Mouse (Mus musculus) G1E (cell line): ENCODE results near the gene Bcar3. TPM values are rescaled to one million over a fixed set of nuclear protein-coding genes. Genes with fewer than 3 reads are reported as not detected.

Source experiments
- ATAC-seq: 2 replicates; pipeline ENCODE4 v1.8.0; 2016; ENCODE audit warnings: mild to moderate bottlenecking; ENCODE audit not compliant: insufficient number of reproducible peaks, poor library complexity, low FRiP score, severe bottlenecking; ENCODE audit errors: extremely low read depth
- DNase-seq: peaks from one replicate; pipeline ENCODE4 v3.0.0; 2012; ENCODE audit warnings: low spot score
- H3K27me3 ChIP-seq: 2 replicates; pipeline ENCODE4 v1.6.1; 2012; ENCODE audit warnings: mild to moderate bottlenecking, low read length, inconsistent platforms; ENCODE audit not compliant: insufficient read depth
- H3K36me3 ChIP-seq: replicated peaks from 2 replicates; pipeline ENCODE3; 2012; ENCODE audit warnings: mild to moderate bottlenecking, inconsistent platforms
- H3K4me1 ChIP-seq: 2 replicates; pipeline ENCODE4 v1.6.1; 2012; ENCODE audit warnings: low read depth, low read length, inconsistent platforms, mixed read lengths; ENCODE audit not compliant: insufficient read depth
- H3K4me3 ChIP-seq: 2 replicates; pipeline ENCODE4 v1.5.1; 2012; ENCODE audit warnings: low read depth, mild to moderate bottlenecking, inconsistent platforms, low read length, moderate library complexity, mixed read lengths
- H3K9me3 ChIP-seq: replicated peaks from 2 replicates; pipeline ENCODE4 v1.6.1; 2012; ENCODE audit warnings: inconsistent platforms
- CTCF ChIP-seq: IDR thresholded peaks from 2 replicates; pipeline ENCODE4 v1.5.1; 2012; ENCODE audit warnings: low read depth, low read length, inconsistent platforms, mixed read lengths
- GATA1 ChIP-seq: IDR thresholded peaks from 2 replicates; pipeline ENCODE4 v1.6.1; 2012; ENCODE audit warnings: borderline replicate concordance, low read length, inconsistent platforms, mixed read lengths
- GATA2 ChIP-seq: IDR thresholded peaks from 2 replicates; pipeline ENCODE4 v1.6.1; 2012; ENCODE audit warnings: low read depth, low read length, inconsistent platforms, borderline replicate concordance
- POLR2AphosphoS5 ChIP-seq: IDR thresholded peaks from 2 replicates; pipeline ENCODE4 v1.6.1; 2012; ENCODE audit warnings: low read depth, low read length, inconsistent platforms; ENCODE audit not compliant: insufficient replicate concordance
- TAL1 ChIP-seq: conservative IDR thresholded peaks from 2 replicates; pipeline ENCODE4 v1.6.1; 2012; ENCODE audit warnings: low read depth, low read length, inconsistent platforms, mixed read lengths
- polyA plus RNA-seq: library from polyadenylated mRNA; stranded (reverse); fragments of >175 nt; gene quantifications from 2 replicates; pipeline ENCODE4 v1.2.3, GENCODE M21; 2012
- total RNA-seq, 2 experiments: library from RNA; stranded (forward) in 1 of 2; stranded (reverse) in 1 of 2; fragments of 200-1000 nt in 1 of 2; fragments of >200 nt in 1 of 2; fragmentation: Nextera tagmentation in 1 of 2; gene quantifications; 2 replicates each; pipeline ENCODE4 v1.2.3; 2014 to 2017

The Bcar3 gene
- total and polyA plus RNA-seq, 3 experiments, result 0.27 TPM; not detected in 2

DNA sequence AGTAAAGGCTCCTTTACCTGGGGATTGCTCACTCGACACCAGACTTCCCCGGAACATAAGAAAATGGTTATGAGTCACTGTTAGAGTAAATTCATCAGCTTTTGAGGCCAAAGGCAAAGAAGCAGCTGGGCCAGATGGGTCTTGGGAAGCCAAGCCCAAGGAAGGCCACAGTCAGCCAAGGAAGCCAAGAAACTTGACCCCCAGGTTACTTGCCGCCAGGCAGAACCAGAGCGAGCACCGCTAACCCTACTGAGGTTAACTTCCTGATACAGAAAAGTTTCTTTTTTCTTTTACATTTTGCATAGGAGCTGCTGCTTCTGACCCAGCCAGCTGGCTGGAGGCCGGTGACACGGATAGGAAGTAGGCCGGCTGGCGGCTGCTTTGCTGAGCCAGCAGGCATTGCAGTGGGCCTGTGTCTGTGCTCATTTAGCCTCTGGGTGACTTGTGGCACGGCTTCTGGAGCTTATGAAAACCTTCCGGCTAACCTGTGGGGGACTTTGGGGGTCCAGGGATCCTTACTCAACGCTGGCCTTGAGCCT lies 100.0 kb downstream of the Bcar3 start:
- H3K4me3 ChIP-seq, result no peak overlapping the region
- TF ChIP-seq GATA2, result no peak
- no peak for TF ChIP-seq POLR2AphosphoS5
- TF ChIP-seq CTCF, result no peak
- TF ChIP-seq GATA1, result no peak
- no peak for TF ChIP-seq TAL1
- DNase-seq, result no peak

DNA sequence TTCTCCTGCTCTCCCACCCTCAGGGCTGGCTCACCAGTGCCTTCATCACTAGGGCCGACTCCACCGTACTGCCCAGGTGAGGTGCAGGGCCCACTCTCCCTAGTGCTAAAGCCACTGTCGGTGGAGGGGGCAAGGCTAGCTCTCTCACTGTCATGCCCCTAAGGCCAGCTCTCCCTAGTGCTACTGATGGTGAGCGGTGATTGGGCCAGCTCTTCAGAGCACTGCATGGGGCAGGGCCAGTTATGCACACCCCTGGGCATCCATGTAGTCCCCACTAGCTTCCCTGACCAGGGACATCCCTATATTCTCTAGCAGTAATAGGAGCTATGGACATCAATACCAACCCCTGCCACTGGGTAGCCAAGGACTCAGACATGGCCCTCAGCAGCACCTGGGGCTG lies 103.0 kb downstream of the Bcar3 start:
- no peak overlapping the region for H3K4me3 ChIP-seq
- H3K4me1 ChIP-seq, result no peaks in the 10 kb centered on the region

More for the DNA sequence above, 100.0 kb downstream of the Bcar3 start:
- no peaks in the 10 kb centered on the region for H3K9me3 ChIP-seq
- no peaks in the 10 kb centered on the region for H3K36me3 ChIP-seq
- ATAC-seq, result no peak
- H3K4me1 ChIP-seq, result no peaks in the 10 kb centered on the region
- no peaks in the 10 kb centered on the region; the same call in 1 of the 2 replicates for H3K27me3 ChIP-seq

GRCm38 (mm10) chr3:122397401-122397800 lies 103.5 kb downstream of the Bcar3 start:
- ATAC-seq (no peak), DNase-seq (no peak)
- H3K9me3 ChIP-seq, result no peaks in the 10 kb centered on the region
- no peak for TF ChIP-seq CTCF
- H3K4me1 ChIP-seq, result no peaks in the 10 kb centered on the region
- H3K4me3 ChIP-seq, result no peak overlapping the region
- H3K36me3 ChIP-seq, result no peaks in the 10 kb centered on the region
- H3K27me3 ChIP-seq, result no peaks in the 10 kb centered on the region; the same call in 1 of the 2 replicates

More for the DNA sequence above, 103.0 kb downstream of the Bcar3 start:
- no peaks in the 10 kb centered on the region for H3K36me3 ChIP-seq
- TF ChIP-seq CTCF, result no peak
- TF ChIP-seq POLR2AphosphoS5, result no peak
- TF ChIP-seq TAL1, result no peak
- no peak for TF ChIP-seq GATA2
- no peak for TF ChIP-seq GATA1
- no peak for ATAC-seq
- H3K27me3 ChIP-seq, result no peaks in the 10 kb centered on the region; the same call in 1 of the 2 replicates
- no peak for DNase-seq
- H3K9me3 ChIP-seq, result no peaks in the 10 kb centered on the region

- H3K4me1 ChIP-seq, result no peaks in the 10 kb centered on the region
- TF ChIP-seq GATA1, result no peak
- no peak for TF ChIP-seq GATA2
- TF ChIP-seq TAL1, result no peak
- TF ChIP-seq CTCF, result no peak
- no peak for TF ChIP-seq POLR2AphosphoS5
- DNase-seq (no peak), ATAC-seq (no peak)
- no peaks in the 10 kb centered on the region for H3K36me3 ChIP-seq
- H3K9me3 ChIP-seq, result no peaks in the 10 kb centered on the region
- no peaks in the 10 kb centered on the region for H3K27me3 ChIP-seq
- no peak overlapping the region for H3K4me3 ChIP-seq
Measured at GRCm38 (mm10) chr3:122401011-122401410, 107.1 kb downstream of the Bcar3 start.

GRCm38 (mm10) chr3:122402143-122402542 lies 108.2 kb downstream of the Bcar3 start:
- no peak for DNase-seq
- H3K9me3 ChIP-seq, result no peaks in the 10 kb centered on the region
- no peaks in the 10 kb centered on the region for H3K36me3 ChIP-seq
- no peak for ATAC-seq
- TF ChIP-seq TAL1 (no peak), GATA2 (no peak)
- no peaks in the 10 kb centered on the region for H3K27me3 ChIP-seq
- no peaks in the 10 kb centered on the region for H3K4me1 ChIP-seq
- H3K4me3 ChIP-seq, result no peak overlapping the region

- no peak overlapping the region for H3K4me3 ChIP-seq
- no peaks in the 10 kb centered on the region for H3K4me1 ChIP-seq
- TF ChIP-seq POLR2AphosphoS5 (no peak), CTCF (no peak), GATA2 (no peak), GATA1 (no peak), TAL1 (no peak)
- ATAC-seq (no peak), DNase-seq (no peak)
- H3K27me3 ChIP-seq, result no peaks in the 10 kb centered on the region
- no peaks in the 10 kb centered on the region for H3K9me3 ChIP-seq
- no peaks in the 10 kb centered on the region for H3K36me3 ChIP-seq
Measured at GRCm38 (mm10) chr3:122403860-122404557, 110.1 kb downstream of the Bcar3 start.
